Mouse (Mus musculus): Measurements from ENCODE around the gene Rnf138rt1. TPM values are rescaled to one million over a fixed set of nuclear protein-coding genes. Genes with fewer than 3 reads are reported as not detected.

Rnf138rt1 gene
- polyA plus RNA-seq (2012; rRNA removed) = 0.18 and 0.43 TPM in 2 replicates

- DNase-seq (ENCODE audit: low read depth) = no peak
These were observed at the start of gene Rnf138rt1 for GRCm38 (mm10) chrX:163760617-163761434. Rnf138rt1 (minus strand) TSS chrX:163761329.

DNA sequence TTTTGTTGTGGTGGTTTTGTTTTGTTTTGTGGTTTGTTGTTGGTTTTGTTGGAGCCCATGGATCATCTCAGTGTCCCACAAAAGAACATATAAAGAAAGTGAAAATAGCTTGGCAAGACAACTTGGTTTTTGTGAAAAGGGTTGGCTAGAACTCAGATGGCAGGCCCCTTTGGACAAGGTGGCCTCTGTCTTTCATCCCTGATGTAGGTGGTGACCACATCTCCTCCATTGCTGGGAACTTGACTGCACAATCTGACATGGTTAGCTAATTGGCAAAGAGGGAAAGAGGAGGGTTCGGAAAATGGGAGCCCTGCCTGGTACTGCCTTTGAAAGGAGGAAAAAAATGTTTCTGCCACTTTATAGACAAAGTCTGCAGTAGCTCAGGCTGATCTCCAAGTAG lies 46.1 kb upstream of the Rnf138rt1 start:
- no peak for DNase-seq (ENCODE audit: low read depth)

GRCm38 (mm10) chrX:163766290-163766689 lies 5.2 kb upstream of the Rnf138rt1 start:
- no peak for DNase-seq (ENCODE audit: low read depth)

DNA sequence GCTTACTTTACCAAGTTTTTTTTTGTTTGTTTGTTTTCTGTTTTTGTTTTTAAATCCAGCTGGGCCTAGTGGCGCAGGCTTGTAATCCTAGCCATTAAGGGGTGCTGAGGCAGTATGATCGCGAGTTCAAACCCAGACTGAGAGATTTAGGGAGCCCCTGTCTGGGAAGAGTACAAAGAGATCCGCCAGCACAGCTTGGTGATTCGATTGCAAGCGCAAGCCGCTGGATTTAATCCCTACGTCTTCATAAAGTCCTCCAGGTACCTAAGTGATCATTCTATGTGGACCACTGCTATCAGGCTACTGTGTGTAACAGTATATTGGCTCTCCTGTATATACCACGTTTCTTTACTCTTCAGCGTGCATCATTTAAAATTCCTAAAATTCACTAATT lies 303 bp upstream of the Rnf138rt1 start:
- no peak for DNase-seq (ENCODE audit: low read depth)

GRCm38 (mm10) chrX:163745996-163746395 lies 15.1 kb downstream of the Rnf138rt1 start:
- DNase-seq (ENCODE audit: low read depth) = no peak

DNA sequence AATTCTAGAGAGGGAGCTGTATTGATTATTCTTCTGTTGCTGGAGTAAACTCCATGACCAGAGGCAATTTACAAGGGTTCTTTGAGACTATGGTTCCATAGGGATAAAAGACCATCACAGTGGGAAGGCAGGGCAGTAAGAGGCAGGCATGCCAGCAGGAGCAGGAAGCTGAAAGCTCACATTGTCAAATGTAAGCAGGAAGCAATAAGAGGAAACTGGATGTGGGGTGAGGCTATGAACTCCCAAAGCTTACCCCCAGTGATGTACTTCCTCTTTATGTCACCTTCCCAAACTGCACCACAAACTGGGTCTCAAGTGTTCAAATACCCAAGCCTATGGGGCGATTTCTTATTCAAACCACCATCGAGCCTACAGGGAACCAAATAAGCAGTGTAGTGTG lies 17.2 kb downstream of the Rnf138rt1 start:
- no peak for DNase-seq (ENCODE audit: low read depth)

DNA sequence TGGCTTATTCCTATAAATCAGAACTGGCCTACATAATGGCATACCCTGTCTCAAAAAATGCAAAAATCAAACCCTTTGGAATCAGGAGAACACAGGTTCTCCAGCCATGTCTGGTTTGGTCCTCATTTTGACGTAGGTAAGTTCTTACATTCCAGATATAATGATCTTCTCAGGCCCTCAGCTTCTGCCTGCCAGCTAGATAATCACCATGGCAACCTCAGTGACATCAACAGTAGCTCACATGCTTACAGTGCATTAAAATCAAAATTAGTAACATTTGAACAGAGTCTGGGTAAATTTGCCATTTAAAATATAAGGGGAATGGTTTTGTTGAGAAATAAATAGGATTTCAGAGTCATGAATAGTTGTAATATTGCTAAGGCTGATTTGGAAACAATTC lies 22.2 kb downstream of the Rnf138rt1 start:
- DNase-seq (ENCODE audit: low read depth) = no peak

GRCm38 (mm10) chrX:163734145-163734544 lies 27.0 kb downstream of the Rnf138rt1 start:
- no peak for DNase-seq (ENCODE audit: low read depth)

- DNase-seq (ENCODE audit: low read depth) = no peak
These were observed 37.5 kb downstream of the Rnf138rt1 start for GRCm38 (mm10) chrX:163723630-163724029.

- DNase-seq (ENCODE audit: low read depth) = no peak
These were observed 38.1 kb downstream of the Rnf138rt1 start for GRCm38 (mm10) chrX:163722785-163723577.

DNA sequence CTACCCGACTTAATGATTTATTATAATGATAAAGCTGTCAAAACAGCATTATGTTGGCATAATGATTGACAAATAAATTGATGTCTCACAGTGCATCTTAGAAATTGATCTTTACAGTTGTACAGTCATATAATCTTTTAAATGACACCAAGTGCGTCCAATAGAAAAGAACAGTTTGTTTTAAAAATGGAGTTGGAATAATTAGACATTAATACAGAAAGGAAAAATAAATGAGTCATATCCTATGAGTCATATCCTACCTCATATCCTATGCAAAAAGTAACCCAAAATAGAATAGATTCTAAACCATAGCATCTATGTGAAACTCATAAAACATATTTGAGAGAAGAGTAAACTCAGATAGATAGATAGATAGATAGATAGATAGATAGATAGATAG lies 40.5 kb downstream of the Rnf138rt1 start:
- DNase-seq (ENCODE audit: low read depth) = no peak

Other genes starting within 250 kb of the Rnf138rt1 start
- gene Grpr, start 211.7 kb downstream of the Rnf138rt1 start, polyA plus RNA-seq (2012; rRNA removed) = 0.08 and 0.16 TPM in 2 replicates
- gene Ap1s2, start 147.7 kb upstream of the Rnf138rt1 start, polyA plus RNA-seq (2012; rRNA removed) = 109 and 212 TPM in 2 replicates
- gene Zrsr2, start 197.3 kb upstream of the Rnf138rt1 start, polyA plus RNA-seq (2012; rRNA removed) = 7.4 and 11.2 TPM in 2 replicates